Comparison of ENCODE assay signal across 8 mouse cellular contexts in genomic region chrX:75382195-75382771, GRCm38 (mm10). TPM values are rescaled to one million over a fixed set of nuclear protein-coding genes. Genes with fewer than 3 reads are reported as not detected.
A peak's percentile ranks its signal among the peaks of the same experiment; 100 is the strongest.
DNase-seq lines count a peak whose midpoint lies in the region; ATAC-seq and TF ChIP-seq lines count a peak whose summit lies in the region.

Gene Fundc2 (plus strand): TSS chrX:75382399.
Gene F8 (minus strand): TSS chrX:75382615.

- H3K36me3 ChIP-seq in E14TG2a.4 (ENCODE audit: insufficient read depth, low read length) = 0 out of 2 replicates have a peak, but pooled peaks cover 5% of the 10 kb centered on the region
- no peaks in the 10 kb centered on the region for H3K36me3 ChIP-seq in forebrain, embryonic 11.5 days (ENCODE audit: control insufficient read depth, insufficient read depth, low read length)
- H3K36me3 ChIP-seq in heart, embryonic 16.5 days (ENCODE audit: control insufficient read depth, insufficient read depth) = no peaks in the 10 kb centered on the region
- no peaks in the 10 kb centered on the region for H3K36me3 ChIP-seq in liver, embryonic 13.5 days
- H3K36me3 ChIP-seq in stomach, embryonic 15.5 days = no peaks in the 10 kb centered on the region

- TF ChIP-seq CTCF in E14TG2a.4 (conservative IDR thresholded peaks at IDR 0.05; ENCODE audit: low read length) = no peak

- ATAC-seq in forebrain, embryonic 11.5 days (replicated peaks; ENCODE audit: low FRiP score) = peak; percentile 96
- peak; percentile 93 for ATAC-seq in heart, embryonic 16.5 days (replicated peaks; ENCODE audit: extremely low read depth, insufficient read depth, low FRiP score)
- ATAC-seq in liver, embryonic 13.5 days (ENCODE audit: low read depth) = peak; percentile 91
- ATAC-seq in stomach, embryonic 15.5 days (ENCODE audit: insufficient read depth, low FRiP score, low read depth) = peak; percentile 90; the same call in 1 of the 2 replicates

- H3K27me3 ChIP-seq in E14TG2a.4 (ENCODE audit: insufficient read depth, low read length) = no peaks in the 10 kb centered on the region
- H3K27me3 ChIP-seq in forebrain, embryonic 11.5 days (ENCODE audit: control insufficient read depth, insufficient read depth, low read length) = no peaks in the 10 kb centered on the region
- H3K27me3 ChIP-seq in heart, embryonic 16.5 days (ENCODE audit: control insufficient read depth, insufficient read depth, low read length) = no peaks in the 10 kb centered on the region
- no peaks in the 10 kb centered on the region for H3K27me3 ChIP-seq in liver, embryonic 13.5 days
- no peaks in the 10 kb centered on the region for H3K27me3 ChIP-seq in stomach, embryonic 15.5 days (replicated peaks)

- no peaks in the 10 kb centered on the region for H3K4me1 ChIP-seq in E14TG2a.4 (replicated peaks; ENCODE audit: low read depth, low read length)
- H3K4me1 ChIP-seq in forebrain, embryonic 11.5 days (replicated peaks; ENCODE audit: control insufficient read depth, insufficient read depth, low read length) = no peaks in the 10 kb centered on the region
- H3K4me1 ChIP-seq in heart, embryonic 16.5 days (ENCODE audit: control insufficient read depth, insufficient read depth, low read length) = no peaks in the 10 kb centered on the region
- H3K4me1 ChIP-seq in liver, embryonic 13.5 days (replicated peaks) = 0 out of 2 replicates have a peak, but pooled peaks cover 5% of the 10 kb centered on the region
- no peaks in the 10 kb centered on the region for H3K4me1 ChIP-seq in stomach, embryonic 15.5 days

- H3K27ac ChIP-seq in forebrain, embryonic 11.5 days (ENCODE audit: low read depth, low read length) = no peak within 1 kb of the TSS
- peak within 1 kb of the TSS; percentile 95 for H3K27ac ChIP-seq in heart, embryonic 16.5 days (ENCODE audit: low read length)
- peak within 1 kb of the TSS; percentile 81 for H3K27ac ChIP-seq in liver, embryonic 13.5 days
- peak within 1 kb of the TSS; percentile 76 for H3K27ac ChIP-seq in stomach, embryonic 15.5 days

- WGBS in forebrain, embryonic 11.5 days = 13% methylated on average over 24 of the region's 25 CpGs
- WGBS in heart, embryonic 16.5 days = 10% methylated on average over 17 of the region's 25 CpGs
- 9% methylated on average over 25 of the region's 25 CpGs for WGBS in liver, embryonic 13.5 days (ENCODE audit: insufficient replicate concordance)
- 11% methylated on average over 24 of the region's 25 CpGs for WGBS in stomach, embryonic 15.5 days

- H3K9me3 ChIP-seq in E14TG2a.4 (ENCODE audit: low read length) = no peaks in the 10 kb centered on the region
- H3K9me3 ChIP-seq in forebrain, embryonic 11.5 days (ENCODE audit: control insufficient read depth, low read length) = no peaks in the 10 kb centered on the region
- H3K9me3 ChIP-seq in heart, embryonic 16.5 days (replicated peaks; ENCODE audit: control insufficient read depth, low read length) = no peaks in the 10 kb centered on the region
- H3K9me3 ChIP-seq in liver, embryonic 13.5 days (replicated peaks) = no peaks in the 10 kb centered on the region
- H3K9me3 ChIP-seq in stomach, embryonic 15.5 days = no peaks in the 10 kb centered on the region

- peak within 1 kb of the TSS; percentile 43 for H3K4me2 ChIP-seq in forebrain, embryonic 11.5 days (ENCODE audit: low read depth, low read length, severe bottlenecking)
- peak within 1 kb of the TSS; percentile 52 for H3K4me2 ChIP-seq in heart, embryonic 16.5 days (ENCODE audit: low read depth, low read length)
- H3K4me2 ChIP-seq in liver, embryonic 13.5 days = peak within 1 kb of the TSS; percentile 62
- peak within 1 kb of the TSS; percentile 45 for H3K4me2 ChIP-seq in stomach, embryonic 15.5 days

- peak within 1 kb of the TSS; percentile 80 for H3K4me3 ChIP-seq in E14TG2a.4 (replicated peaks; ENCODE audit: low read length)
- peak within 1 kb of the TSS; percentile 40 for H3K4me3 ChIP-seq in forebrain, embryonic 11.5 days (ENCODE audit: low read depth, low read length)
- peak within 1 kb of the TSS; percentile 63 for H3K4me3 ChIP-seq in heart, embryonic 16.5 days (ENCODE audit: low read length)
- H3K4me3 ChIP-seq in liver, embryonic 13.5 days (replicated peaks) = peak within 1 kb of the TSS; percentile 62
- H3K4me3 ChIP-seq in stomach, embryonic 15.5 days (replicated peaks) = peak within 1 kb of the TSS; percentile 52

- H3K9ac ChIP-seq in forebrain, embryonic 11.5 days (ENCODE audit: low read length) = peak within 1 kb of the TSS; percentile 52
- peak within 1 kb of the TSS; percentile 81 for H3K9ac ChIP-seq in heart, embryonic 16.5 days (ENCODE audit: low read length)
- H3K9ac ChIP-seq in liver, embryonic 13.5 days = peak within 1 kb of the TSS; percentile 69
- 0 out of 2 replicates have a peak within 1 kb of the TSS, but pooled peaks have one; percentile 25 for H3K9ac ChIP-seq in stomach, embryonic 15.5 days

- DNase-seq in c-Kit-positive CD71-positive TER-119-negative erythroid progenitor cells, embryonic 14.5 days (ENCODE audit: low read depth) = peak; percentile 53
- DNase-seq in forebrain, embryonic 11.5 days (ENCODE audit: low spot score) = peak; percentile 88
- DNase-seq in kidney, postnatal 25 days = peak; percentile 84 to 89
- DNase-seq in liver, embryonic 13.5 days = peak; percentile 40
- DNase-seq in neural tube, embryonic 10.5 days (ENCODE audit: extremely low spot score, low spot score) = peak; percentile 79

RNA-seq across cellular contexts. Expression of gene Fundc2, which starts in this region (rescaled TPM):
- 34.0 and 38.1 TPM in 2 replicates for polyA plus RNA-seq in forebrain, embryonic 11.5 days (2014; fragmentation: Nextera tagmentation; extraction: Ambion mirVana)
- polyA plus RNA-seq in heart, embryonic 16.5 days (2015; fragmentation: Nextera tagmentation; extraction: Ambion mirVana) = 73.6 and 83.5 TPM in 2 replicates
- polyA plus RNA-seq in liver, embryonic 13.5 days (2015; fragmentation: Nextera tagmentation; extraction: Ambion mirVana) = 33.3 and 49.3 TPM in 2 replicates
- 46.8 and 57.8 TPM in 2 replicates for polyA plus RNA-seq in stomach, embryonic 15.5 days (2015; fragmentation: Nextera tagmentation; extraction: Ambion mirVana)

RNA-seq across cellular contexts. Expression of gene F8, which starts in this region (rescaled TPM):
- 0.41 and 1.6 TPM in 2 replicates for polyA plus RNA-seq in forebrain, embryonic 11.5 days (2014; fragmentation: Nextera tagmentation; extraction: Ambion mirVana)
- polyA plus RNA-seq in heart, embryonic 16.5 days (2015; fragmentation: Nextera tagmentation; extraction: Ambion mirVana) = 0.95 and 2.0 TPM in 2 replicates
- 1.3 and 1.8 TPM in 2 replicates for polyA plus RNA-seq in liver, embryonic 13.5 days (2015; fragmentation: Nextera tagmentation; extraction: Ambion mirVana)
- 1.5 TPM in 2 replicates for polyA plus RNA-seq in stomach, embryonic 15.5 days (2015; fragmentation: Nextera tagmentation; extraction: Ambion mirVana)

Comparison
In these comparisons a context has a peak if more than half of its experiments do, and no peak if none do; other contexts are left out.
1. H3K9ac ChIP-seq: peak in every context shown above with its lines; median percentile 81 in heart, embryonic 16.5 days; 69 in liver, embryonic 13.5 days; 52 in forebrain, embryonic 11.5 days; 25 in stomach, embryonic 15.5 days.